Mouse (Mus musculus): Measurements from ENCODE around the gene Apoc3.

Apoc3 gene

DNA sequence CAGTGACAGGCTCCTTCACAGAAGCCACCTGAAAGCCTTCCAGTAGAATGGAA lies at the start of gene Apoc3:
Gene Apoc3 (minus strand): TSS at position 41 of the 53 bp plus-strand sequence.
- no peaks in the 10 kb centered on the region for H3K27me3 ChIP-seq (ENCODE audit: control insufficient read depth, insufficient read depth, low read length, poor library complexity, severe bottlenecking)
- DNase-seq (ENCODE audit: low read depth, low spot score): no peak
- no peaks in the 10 kb centered on the region for H3K36me3 ChIP-seq (ENCODE audit: control insufficient read depth, insufficient read depth, low read length, poor library complexity, severe bottlenecking)

DNA sequence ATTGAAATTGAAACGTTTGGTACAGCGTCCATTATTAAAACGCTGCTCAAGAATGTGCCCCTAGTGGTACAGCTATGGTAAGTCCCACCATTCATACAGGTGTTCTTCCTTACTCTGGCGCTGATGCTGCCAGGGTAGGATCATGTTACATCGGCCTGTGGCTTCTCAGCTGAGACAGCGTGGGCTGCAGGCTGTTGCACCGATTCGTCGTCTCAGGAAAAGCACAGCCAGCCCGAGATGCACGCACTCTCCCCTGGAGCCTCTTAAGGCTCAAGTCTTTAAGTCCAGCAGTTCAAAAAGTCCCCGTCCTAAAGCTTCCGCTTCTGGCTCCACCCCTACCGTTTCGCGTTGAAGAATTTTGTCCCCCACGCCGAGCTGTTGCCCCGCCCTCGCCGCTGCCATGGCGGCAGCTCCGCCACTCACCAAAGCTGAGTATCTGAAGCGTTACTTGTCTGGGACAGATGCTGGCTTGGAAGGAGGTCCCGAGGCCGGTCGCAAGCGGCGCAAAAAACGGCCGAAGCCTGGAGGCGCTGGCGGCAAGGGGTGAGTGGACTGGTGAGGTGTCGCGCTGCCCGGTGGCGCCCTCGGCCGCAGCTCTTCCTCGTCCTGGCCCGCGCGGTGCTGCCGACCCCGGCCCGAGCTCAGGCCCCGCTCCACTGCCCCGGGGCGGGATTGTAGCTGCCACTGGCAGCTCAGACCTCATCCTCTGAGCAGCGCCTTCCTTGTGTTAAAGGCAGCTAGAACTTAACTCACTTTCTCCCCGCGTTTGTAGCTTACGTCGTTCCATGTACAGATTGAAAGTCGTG lies 47.4 kb upstream of the Apoc3 start, which contains the start of gene Bud13:
Gene Bud13 (plus strand): TSS at position 378 of the 806 bp plus-strand sequence.
- no peaks in the 10 kb centered on the region for H3K27me3 ChIP-seq (ENCODE audit: control insufficient read depth, insufficient read depth, low read length, poor library complexity, severe bottlenecking)
- peaks cover 26% of the 10 kb centered on the region for H3K36me3 ChIP-seq (ENCODE audit: control insufficient read depth, insufficient read depth, low read length, poor library complexity, severe bottlenecking)
- DNase-seq (ENCODE audit: low read depth, low spot score): peak; percentile 96

DNA sequence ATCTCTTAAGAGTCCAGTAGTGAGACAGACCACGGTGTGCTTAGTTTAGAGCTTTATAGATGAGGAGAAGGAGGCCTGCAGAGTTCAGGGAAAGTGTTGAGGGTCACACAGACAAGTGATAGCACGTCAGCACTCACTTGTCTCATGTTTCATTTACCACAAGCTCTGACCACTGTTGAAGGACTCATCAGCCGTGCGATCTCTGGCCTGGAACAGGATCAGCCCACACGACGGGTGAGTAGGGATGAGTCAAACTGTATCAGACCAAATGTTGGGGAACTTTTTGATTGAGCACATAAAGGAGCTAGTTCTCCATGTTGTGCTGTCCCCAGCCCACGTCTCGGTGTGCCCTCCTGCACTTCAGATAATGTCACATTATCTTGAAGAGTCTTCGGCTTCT lies 39.1 kb upstream of the Apoc3 start:
- Histone ChIP-seq H3K36me3 (ENCODE audit: control insufficient read depth, insufficient read depth, low read length, poor library complexity, severe bottlenecking) (peaks cover 10% of the 10 kb centered on the region), H3K27me3 (ENCODE audit: control insufficient read depth, insufficient read depth, low read length, poor library complexity, severe bottlenecking) (no peaks in the 10 kb centered on the region)
- DNase-seq (ENCODE audit: low read depth, low spot score): no peak

DNA sequence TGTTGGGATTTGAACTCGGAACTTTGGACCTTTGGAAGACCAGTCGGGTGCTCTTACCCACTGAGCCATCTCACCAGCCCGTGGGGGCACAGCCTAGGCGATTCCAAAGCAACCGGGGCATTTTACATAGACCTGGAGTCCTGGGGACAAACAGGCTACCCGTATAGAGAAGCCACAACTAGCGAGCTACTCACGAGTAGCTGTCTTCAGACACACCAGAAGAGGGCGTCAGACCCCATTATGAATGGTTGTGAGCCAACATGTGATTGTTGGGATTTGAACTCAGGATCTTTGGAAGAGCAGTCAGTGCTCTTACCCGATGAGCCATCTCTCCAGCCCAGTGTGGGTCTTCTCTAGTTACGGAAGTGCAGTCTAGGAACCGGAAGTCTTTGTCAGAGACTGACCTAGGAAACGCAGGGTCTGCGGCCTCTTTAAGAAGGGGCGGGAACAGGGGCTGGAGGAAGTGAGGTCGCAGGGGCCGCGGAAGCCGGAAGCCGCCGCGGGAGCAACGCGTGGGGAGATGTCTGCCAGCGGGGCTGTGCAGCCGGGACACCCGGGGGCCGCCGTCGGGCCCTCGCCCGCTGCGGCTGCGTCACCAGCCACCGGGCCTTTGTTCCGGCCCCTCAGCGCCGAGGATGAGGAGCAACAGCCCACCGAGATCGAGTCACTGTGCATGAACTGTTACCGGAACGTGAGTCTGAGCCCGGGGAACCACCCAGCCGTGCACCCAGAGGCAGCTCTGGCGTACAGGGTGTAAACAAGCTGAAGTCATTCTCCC lies 37.4 kb upstream of the Apoc3 start, which contains the start of gene Zpr1:
Gene Zpr1 (plus strand): TSS at position 388 of the 778 bp plus-strand sequence.
- H3K36me3 ChIP-seq (ENCODE audit: control insufficient read depth, insufficient read depth, low read length, poor library complexity, severe bottlenecking): peaks cover 7% of the 10 kb centered on the region

DNA sequence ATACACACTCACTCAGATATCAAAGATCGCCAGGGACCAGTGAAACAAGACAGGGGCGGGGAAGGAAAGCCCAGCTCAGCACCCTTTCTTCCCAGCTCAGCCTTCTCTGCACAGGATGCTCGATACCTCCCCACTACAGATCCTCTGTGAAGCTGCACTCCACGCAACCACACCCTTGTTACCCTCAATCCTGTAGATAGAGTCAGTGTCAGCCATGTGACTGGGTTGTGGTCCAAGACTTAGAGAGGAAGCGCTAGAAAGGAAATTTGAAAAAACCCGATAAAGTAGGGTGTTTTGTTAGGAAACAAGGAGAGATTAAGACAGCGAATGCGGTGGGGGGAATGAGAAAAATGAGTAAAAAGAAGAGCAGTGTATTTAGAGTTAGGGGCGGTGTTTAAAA lies 36.6 kb upstream of the Apoc3 start:
- H3K36me3 ChIP-seq (ENCODE audit: control insufficient read depth, insufficient read depth, low read length, poor library complexity, severe bottlenecking): peaks cover 7% of the 10 kb centered on the region
- no peak for DNase-seq (ENCODE audit: low read depth, low spot score)

More for the DNA sequence above, 37.4 kb upstream of the Apoc3 start, which contains the start of gene Zpr1:
- peak; percentile 93 for DNase-seq (ENCODE audit: low read depth, low spot score)
- peaks cover 2% of the 10 kb centered on the region; the same call in 1 of the 2 replicates for H3K27me3 ChIP-seq (ENCODE audit: control insufficient read depth, insufficient read depth, low read length, poor library complexity, severe bottlenecking)

DNA sequence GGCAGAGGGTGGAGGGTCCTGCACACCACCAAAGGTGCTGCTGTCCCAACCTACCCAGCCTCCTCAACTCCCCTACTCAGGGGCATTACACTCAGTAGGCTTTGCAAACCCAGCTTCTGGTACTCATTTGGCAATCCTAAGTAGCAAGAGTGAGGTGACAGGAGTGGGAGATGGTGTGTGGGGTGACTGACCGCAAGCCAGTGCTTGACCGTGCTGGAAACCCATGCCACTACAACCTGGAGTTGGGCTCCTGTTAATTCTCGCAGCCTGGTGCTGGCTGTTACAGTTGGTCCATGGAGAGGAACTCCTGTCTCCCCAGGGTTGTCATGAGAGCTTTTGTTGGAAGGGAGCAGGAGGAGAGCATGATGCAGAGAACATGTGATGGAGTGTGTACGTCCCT lies 35.3 kb upstream of the Apoc3 start:
- Histone ChIP-seq H3K27me3 (ENCODE audit: control insufficient read depth, insufficient read depth, low read length, poor library complexity, severe bottlenecking) (peaks cover 2% of the 10 kb centered on the region; the same call in 1 of the 2 replicates), H3K36me3 (ENCODE audit: control insufficient read depth, insufficient read depth, low read length, poor library complexity, severe bottlenecking) (peaks cover 4% of the 10 kb centered on the region; the same call in 1 of the 2 replicates)
- no peak for DNase-seq (ENCODE audit: low read depth, low spot score)

More for the DNA sequence above, 36.6 kb upstream of the Apoc3 start:
- H3K27me3 ChIP-seq (ENCODE audit: control insufficient read depth, insufficient read depth, low read length, poor library complexity, severe bottlenecking): peaks cover 2% of the 10 kb centered on the region; the same call in 1 of the 2 replicates

DNA sequence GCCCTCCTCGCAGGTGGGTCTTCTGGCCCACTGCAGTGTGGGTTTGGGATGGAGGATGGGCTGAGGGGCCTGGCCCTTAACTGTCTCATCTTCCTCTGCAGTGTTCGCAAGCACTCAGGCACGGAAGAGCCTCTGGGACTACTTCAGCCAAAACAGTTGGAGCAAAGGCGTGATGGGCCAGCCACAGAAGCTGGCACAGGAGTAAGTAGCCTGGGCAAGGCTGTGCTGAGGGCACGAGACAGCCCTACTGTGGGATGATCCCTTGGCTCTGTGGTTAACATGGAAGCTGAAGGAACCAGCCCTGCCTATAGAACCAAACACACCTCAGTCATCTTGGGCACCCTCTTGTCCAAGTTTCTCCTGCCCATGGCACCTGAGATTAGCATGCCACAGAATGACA lies 33.7 kb upstream of the Apoc3 start:
- DNase-seq (ENCODE audit: low read depth, low spot score): no peak
- H3K36me3 ChIP-seq (ENCODE audit: control insufficient read depth, insufficient read depth, low read length, poor library complexity, severe bottlenecking): no peaks in the 10 kb centered on the region

DNA sequence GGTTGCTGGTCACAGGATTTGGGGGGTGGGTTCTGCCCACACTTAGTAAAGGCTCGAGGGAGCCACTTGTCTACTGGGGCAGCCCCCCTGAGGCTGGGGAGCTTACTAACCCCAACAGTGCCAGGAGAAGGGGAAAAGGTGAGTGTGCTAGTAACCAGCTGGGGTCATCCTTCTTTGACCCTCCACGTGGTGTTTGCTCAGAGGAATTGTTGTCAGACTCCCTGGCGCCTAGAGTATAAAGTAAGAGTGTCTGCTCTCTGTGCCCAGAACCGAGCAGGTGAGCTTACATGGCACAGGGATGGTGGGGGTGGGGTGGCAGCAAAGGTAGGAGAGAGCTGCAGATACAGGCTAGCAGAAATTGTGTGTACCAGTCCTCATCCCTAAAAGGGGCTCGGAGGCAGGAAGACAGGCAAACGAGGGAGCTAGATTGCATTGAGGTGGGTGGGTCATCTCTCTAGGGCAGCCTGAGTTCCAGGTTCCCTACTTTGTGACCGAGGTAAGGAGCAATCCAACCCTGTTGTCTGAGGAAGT lies 33.0 kb upstream of the Apoc3 start, which contains the start of gene Apoa5:
Gene Apoa5 (plus strand): TSS at position 291 of the 531 bp plus-strand sequence.
- no peaks in the 10 kb centered on the region for H3K36me3 ChIP-seq (ENCODE audit: control insufficient read depth, insufficient read depth, low read length, poor library complexity, severe bottlenecking)
- H3K27me3 ChIP-seq (ENCODE audit: control insufficient read depth, insufficient read depth, low read length, poor library complexity, severe bottlenecking): peaks cover 2% of the 10 kb centered on the region; the same call in 1 of the 2 replicates
- no peak for DNase-seq (ENCODE audit: low read depth, low spot score)

More for the DNA sequence above, 33.7 kb upstream of the Apoc3 start:
- H3K27me3 ChIP-seq (ENCODE audit: control insufficient read depth, insufficient read depth, low read length, poor library complexity, severe bottlenecking): peaks cover 2% of the 10 kb centered on the region; the same call in 1 of the 2 replicates

DNA sequence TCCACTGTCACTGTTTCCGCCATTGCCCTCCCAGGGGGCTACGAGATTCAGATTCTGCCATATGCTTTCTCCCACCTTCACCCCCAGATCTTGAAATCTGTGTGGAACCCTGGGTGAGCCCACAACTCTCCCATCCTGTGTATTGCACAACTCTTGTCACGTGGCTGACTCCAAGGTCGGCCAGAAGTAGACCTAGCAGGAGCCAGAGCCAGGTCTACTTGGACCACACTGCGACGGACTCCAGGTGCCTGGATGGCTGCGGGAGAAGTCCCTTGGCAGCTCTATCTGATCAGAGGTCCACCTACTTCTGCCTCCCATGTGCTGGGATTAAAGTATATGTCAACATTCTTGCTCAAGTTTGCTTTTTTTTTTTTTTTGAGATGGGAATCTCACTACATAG lies 25.7 kb upstream of the Apoc3 start:
- Histone ChIP-seq H3K27me3 (ENCODE audit: control insufficient read depth, insufficient read depth, low read length, poor library complexity, severe bottlenecking) (no peaks in the 10 kb centered on the region), H3K36me3 (ENCODE audit: control insufficient read depth, insufficient read depth, low read length, poor library complexity, severe bottlenecking) (no peaks in the 10 kb centered on the region)
- no peak for DNase-seq (ENCODE audit: low read depth, low spot score)

DNA sequence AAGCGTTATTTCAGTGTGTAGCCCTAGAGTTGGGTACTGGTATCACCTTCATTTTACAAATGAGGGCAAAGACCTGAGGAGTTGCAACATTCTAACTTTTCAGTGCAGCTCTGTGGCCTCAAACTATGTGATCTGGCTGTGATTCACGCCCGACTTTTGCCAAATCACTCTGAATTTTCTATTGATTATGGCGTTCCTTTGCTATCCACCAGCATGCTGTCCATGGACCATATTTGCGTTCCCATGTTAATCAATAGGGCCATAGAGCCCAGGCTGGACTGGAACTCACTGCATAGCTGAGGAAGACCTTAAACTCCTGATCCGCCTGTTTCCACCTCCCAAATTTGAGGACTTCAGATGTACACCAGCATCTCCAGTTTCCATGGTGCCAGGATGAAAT lies 23.7 kb upstream of the Apoc3 start:
- Histone ChIP-seq H3K36me3 (ENCODE audit: control insufficient read depth, insufficient read depth, low read length, poor library complexity, severe bottlenecking) (no peaks in the 10 kb centered on the region), H3K27me3 (ENCODE audit: control insufficient read depth, insufficient read depth, low read length, poor library complexity, severe bottlenecking) (no peaks in the 10 kb centered on the region)
- DNase-seq (ENCODE audit: low read depth, low spot score): no peak

DNA sequence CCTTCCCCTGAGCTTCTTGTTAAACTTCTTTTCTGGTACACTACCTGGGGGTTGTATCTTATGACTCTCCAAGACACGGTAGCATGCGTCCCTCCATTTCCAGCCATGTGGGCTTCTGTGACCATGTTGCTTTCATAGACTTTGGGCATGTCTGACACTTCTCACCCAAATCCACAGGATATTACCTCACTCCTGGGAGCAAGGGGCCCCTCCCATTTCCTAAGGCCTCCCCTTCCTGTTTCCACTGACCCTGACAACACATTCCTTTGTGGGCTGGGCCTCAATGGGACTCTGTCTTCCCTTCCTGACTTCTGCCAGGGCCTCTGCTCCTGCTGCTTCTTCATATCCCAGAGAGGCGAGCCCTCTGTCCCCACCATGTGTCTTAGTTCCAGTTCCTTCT lies 22.1 kb upstream of the Apoc3 start:
- DNase-seq (ENCODE audit: low read depth, low spot score): no peak
- H3K27me3 ChIP-seq (ENCODE audit: control insufficient read depth, insufficient read depth, low read length, poor library complexity, severe bottlenecking): no peaks in the 10 kb centered on the region
- H3K36me3 ChIP-seq (ENCODE audit: control insufficient read depth, insufficient read depth, low read length, poor library complexity, severe bottlenecking): no peaks in the 10 kb centered on the region

DNA sequence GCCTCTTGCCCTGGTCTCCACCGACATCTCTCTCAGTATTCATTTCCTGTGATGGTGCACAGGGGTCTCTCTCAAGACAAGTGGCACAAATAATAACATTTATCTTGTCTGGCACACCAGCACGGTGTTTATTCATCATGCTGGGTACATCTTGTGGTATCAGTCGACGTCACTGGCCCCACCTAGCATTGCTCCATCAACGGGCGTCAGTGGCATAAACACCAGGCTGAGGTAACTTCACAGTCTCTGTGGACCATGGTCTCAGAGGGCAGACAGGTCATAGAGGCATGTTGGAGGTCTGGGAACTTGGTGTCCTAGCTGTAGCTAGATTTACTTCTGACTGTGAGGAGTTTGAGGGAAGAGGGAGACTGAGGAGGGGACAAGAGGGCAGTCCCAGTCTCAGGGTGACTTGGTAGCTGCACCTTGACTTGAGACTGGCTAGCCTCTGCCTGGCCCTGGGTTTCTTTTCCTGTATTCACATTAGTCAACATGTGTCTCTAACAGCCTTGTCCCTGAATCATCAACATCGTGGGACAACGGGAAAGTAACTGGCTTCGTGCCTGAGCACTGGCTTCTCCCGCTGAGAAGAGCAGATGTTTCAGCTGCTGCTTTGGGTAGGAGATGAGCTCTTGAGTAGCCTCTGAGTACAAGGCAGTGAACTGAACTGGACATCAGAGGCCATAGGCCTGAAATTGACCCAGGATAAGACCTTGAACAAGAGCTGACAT lies 21.4 kb upstream of the Apoc3 start:
- DNase-seq (ENCODE audit: low read depth, low spot score): no peak
- H3K36me3 ChIP-seq (ENCODE audit: control insufficient read depth, insufficient read depth, low read length, poor library complexity, severe bottlenecking): no peaks in the 10 kb centered on the region
- H3K27me3 ChIP-seq (ENCODE audit: control insufficient read depth, insufficient read depth, low read length, poor library complexity, severe bottlenecking): no peaks in the 10 kb centered on the region

DNA sequence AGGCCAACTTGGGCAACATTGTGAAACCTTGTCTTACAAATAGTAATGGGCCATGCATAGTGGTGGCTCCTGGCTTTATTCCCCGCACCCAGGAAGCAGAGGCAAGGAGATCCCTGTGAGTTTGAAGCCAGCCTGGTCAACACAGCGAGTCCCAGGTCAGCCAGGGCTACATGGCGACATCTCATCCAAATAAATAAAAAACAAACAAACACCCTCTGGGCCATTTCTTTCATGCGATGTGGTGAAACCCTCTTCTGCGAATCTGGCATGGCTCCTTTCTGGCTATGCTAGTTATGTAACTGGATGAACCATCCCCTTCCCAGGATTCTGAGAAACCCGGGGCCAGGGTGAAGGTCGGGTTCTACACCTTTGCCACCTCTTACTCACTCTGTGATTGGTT lies 20.7 kb upstream of the Apoc3 start:
- no peaks in the 10 kb centered on the region for H3K27me3 ChIP-seq (ENCODE audit: control insufficient read depth, insufficient read depth, low read length, poor library complexity, severe bottlenecking)
- DNase-seq (ENCODE audit: low read depth, low spot score): no peak
- no peaks in the 10 kb centered on the region for H3K36me3 ChIP-seq (ENCODE audit: control insufficient read depth, insufficient read depth, low read length, poor library complexity, severe bottlenecking)

DNA sequence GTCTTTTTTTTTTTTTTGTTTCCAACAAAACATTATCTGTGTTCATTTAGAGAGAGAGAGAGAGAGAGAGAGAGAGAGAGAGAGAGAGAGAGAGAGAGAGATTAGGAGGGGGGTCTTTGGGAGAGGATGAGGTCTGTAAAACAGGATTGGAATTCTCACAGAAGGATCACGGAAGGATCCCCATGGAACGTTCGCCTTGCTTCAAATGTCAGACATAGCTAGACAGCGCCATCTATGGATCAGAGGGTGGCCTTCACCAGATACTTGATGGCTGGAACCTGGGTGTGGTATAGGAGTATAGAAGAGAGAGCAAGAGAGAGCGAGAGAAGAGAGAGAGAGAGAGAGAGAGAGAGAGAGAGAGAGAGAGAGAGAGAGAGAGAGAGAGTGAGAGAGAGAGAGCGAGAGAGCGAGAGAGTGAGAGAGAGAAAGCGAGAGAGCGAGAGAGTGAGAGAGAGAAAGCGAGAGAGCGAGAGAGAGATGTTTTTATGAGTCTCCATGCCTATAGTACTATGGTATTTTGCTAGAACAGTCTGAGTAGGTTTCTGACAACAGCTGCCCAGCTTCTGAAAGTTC lies 11.4 kb upstream of the Apoc3 start:
- DNase-seq (ENCODE audit: low read depth, low spot score): peak; percentile 72
- H3K36me3 ChIP-seq (ENCODE audit: control insufficient read depth, insufficient read depth, low read length, poor library complexity, severe bottlenecking): no peaks in the 10 kb centered on the region
- H3K27me3 ChIP-seq (ENCODE audit: control insufficient read depth, insufficient read depth, low read length, poor library complexity, severe bottlenecking): no peaks in the 10 kb centered on the region

Measured in splenic B cell, adult 2 months (primary cell).